Mouse (Mus musculus) midbrain, embryonic 12.5 days (tissue): ENCODE results near the gene AL732309.1. TPM values are rescaled to one million over a fixed set of nuclear protein-coding genes. Genes with fewer than 3 reads are reported as not detected.

Experiments
- ATAC-seq: fragments of 200-750 bp; cut with Nextera tagmentation; 2 replicates; pipeline ENCODE4 v1.8.0; 2017; ENCODE audit warnings: low read depth, moderate TSS enrichment, moderate library complexity; ENCODE audit not compliant: low FRiP score
- H3K27ac ChIP-seq: fragments of 300-500 bp; sonication (generic); replicated peaks from 2 replicates; pipeline ENCODE4 v1.5.1; 2016; ENCODE audit warnings: mild to moderate bottlenecking
- H3K27me3 ChIP-seq: fragments of 300-500 bp; sonication (generic); 2 replicates; pipeline ENCODE4 v1.6.1; 2016; ENCODE audit warnings: mild to moderate bottlenecking
- H3K36me3 ChIP-seq: fragments of 300-500 bp; sonication (generic); 2 replicates; pipeline ENCODE4 v1.6.1; 2016
- H3K4me1 ChIP-seq: fragments of 300-500 bp; sonication (generic); 2 replicates; pipeline ENCODE4 v1.6.1; 2016
- H3K4me2 ChIP-seq: fragments of 300-500 bp; sonication (generic); replicated peaks from 2 replicates; pipeline ENCODE4 v1.6.1; 2016; ENCODE audit warnings: mild to moderate bottlenecking, moderate library complexity
- H3K4me3 ChIP-seq: fragments of 300-500 bp; sonication (generic); 2 replicates; pipeline ENCODE4 v1.5.1; 2016; ENCODE audit warnings: mild to moderate bottlenecking
- H3K9ac ChIP-seq: fragments of 300-500 bp; sonication (generic); replicated peaks from 2 replicates; pipeline ENCODE4 v1.6.1; 2016; ENCODE audit warnings: mild to moderate bottlenecking, moderate library complexity
- H3K9me3 ChIP-seq: fragments of 300-500 bp; sonication (generic); 2 replicates; pipeline ENCODE4 v1.6.1; 2016; ENCODE audit warnings: mild to moderate bottlenecking
- WGBS: fragments of 180-500 bp; shearing (Covaris S2); methylation state at CpG from one replicate; pipeline ENCODE4 v1.1.7; 2016; 5-methylcytosine and 5-hydroxymethylcytosine counted together
- polyA plus RNA-seq: library from polyadenylated mRNA; unstranded; fragments of >200 nt; fragmentation: Nextera tagmentation; extraction: Ambion mirVana; gene quantifications from 2 replicates; pipeline ENCODE4 v1.2.1, GENCODE M21; 2016

The AL732309.1 gene
- polyA plus RNA-seq, 1 experiment from 2014 or later: 5.1 TPM

DNA sequence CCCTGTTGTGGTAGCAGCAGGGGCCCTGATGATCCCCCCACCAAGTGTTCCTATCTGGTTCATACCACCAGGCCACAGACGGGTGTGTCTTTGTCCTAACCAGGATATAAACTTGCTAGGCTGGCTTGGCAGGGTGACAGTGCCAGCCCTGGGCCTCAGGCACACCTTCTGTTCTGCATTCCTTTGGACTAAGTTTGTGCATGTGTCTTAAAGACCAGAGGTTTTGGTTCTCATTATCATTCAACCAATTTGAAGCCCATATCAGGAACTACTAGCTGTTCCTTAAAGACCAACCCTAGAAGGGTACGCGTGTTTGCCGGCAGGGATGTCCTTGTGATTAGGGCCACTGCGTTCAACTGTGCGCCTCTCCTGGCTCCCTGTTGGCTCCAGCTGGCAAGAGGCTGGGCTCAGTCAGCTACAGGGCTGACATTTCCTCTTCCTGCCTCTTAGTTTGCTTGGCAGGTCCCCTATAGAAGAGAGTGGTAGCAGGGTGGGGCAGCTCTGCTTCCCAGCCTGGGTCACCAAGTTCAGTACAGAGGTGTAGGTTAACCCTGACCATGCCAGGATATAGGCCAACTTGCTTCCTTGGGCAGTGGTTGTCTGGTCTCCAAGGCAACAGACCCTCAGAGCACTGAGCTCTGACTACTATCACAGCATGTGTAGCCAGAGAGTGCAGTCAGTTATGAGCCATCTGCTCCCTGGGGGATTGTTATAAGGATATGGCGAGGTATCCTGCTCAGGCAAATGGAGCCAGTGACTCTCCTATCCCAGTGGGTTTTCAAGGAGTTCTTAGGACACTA lies 40.4 kb upstream of the AL732309.1 start:
- H3K4me3 ChIP-seq: no peak overlapping the region
- no peak overlapping the region for H3K4me2 ChIP-seq
- no peak overlapping the region for H3K27ac ChIP-seq
- no peaks in the 10 kb centered on the region for H3K9me3 ChIP-seq
- H3K9ac ChIP-seq: no peak overlapping the region
- peaks cover 44% of the 10 kb centered on the region for H3K36me3 ChIP-seq
- 57% methylated on average over 7 of the region's 7 CpGs for WGBS
- H3K4me1 ChIP-seq: peaks cover 12% of the 10 kb centered on the region
- H3K27me3 ChIP-seq: peaks cover 43% of the 10 kb centered on the region
- no peak for ATAC-seq

DNA sequence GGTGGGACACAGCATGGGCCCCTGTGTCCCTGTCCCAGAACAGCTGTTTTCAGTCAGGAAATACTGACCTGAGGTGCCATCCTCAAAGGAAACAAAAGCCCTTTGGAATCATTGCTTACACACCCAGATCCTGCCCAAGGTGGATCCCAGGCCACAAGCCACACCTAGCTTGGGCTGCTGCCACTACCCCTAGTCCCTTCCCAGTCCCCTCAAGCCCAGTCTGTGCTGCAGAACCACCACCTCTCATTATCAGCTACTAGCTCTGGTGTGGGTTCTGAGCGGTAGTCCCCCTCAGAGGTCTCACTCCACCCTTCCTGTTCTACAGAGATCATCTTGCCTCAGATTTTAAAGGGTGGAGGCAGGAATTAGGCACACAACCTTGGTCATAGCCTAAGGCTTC lies 39.7 kb upstream of the AL732309.1 start:
- WGBS: 83% methylated on average over 1 of the region's 1 CpGs
- Histone ChIP-seq H3K4me3 (no peak overlapping the region), H3K36me3 (peaks cover 50% of the 10 kb centered on the region)

DNA sequence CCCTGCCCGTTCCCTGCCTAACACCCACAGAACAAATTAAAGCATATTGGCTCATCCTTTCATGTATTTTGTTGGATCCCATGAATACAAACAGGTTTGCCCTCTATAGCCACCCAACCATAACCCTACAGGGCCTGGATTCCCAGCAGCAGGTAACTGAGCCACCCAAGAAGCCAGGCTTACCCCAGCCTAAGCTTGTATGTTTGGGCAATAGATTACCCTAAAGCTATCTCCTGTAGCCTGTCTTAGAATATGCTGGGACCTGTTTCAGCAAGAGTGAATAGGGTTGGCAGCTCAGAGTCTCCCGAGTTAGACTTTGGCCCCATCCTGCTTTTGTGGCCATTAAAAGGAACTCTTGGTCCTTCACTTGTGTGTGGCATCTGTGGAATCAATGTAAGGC lies 38.9 kb upstream of the AL732309.1 start:
- no peak overlapping the region for H3K4me2 ChIP-seq
- H3K27ac ChIP-seq: no peak overlapping the region
- H3K4me3 ChIP-seq: no peak overlapping the region
- no peak overlapping the region for H3K9ac ChIP-seq
- no peak for ATAC-seq
- H3K36me3 ChIP-seq: peaks cover 58% of the 10 kb centered on the region
- peaks cover 8% of the 10 kb centered on the region; the same call in 1 of the 2 replicates for H3K4me1 ChIP-seq
- peaks cover 28% of the 10 kb centered on the region for H3K27me3 ChIP-seq
- no peaks in the 10 kb centered on the region for H3K9me3 ChIP-seq
- 91% methylated on average over 2 of the region's 2 CpGs for WGBS

More for the DNA sequence above, 39.7 kb upstream of the AL732309.1 start:
- Histone ChIP-seq H3K27me3 (peaks cover 36% of the 10 kb centered on the region), H3K4me1 (peaks cover 8% of the 10 kb centered on the region; the same call in 1 of the 2 replicates), H3K4me2 (no peak overlapping the region), H3K9me3 (no peaks in the 10 kb centered on the region), H3K9ac (no peak overlapping the region), H3K27ac (no peak overlapping the region)
- no peak for ATAC-seq

DNA sequence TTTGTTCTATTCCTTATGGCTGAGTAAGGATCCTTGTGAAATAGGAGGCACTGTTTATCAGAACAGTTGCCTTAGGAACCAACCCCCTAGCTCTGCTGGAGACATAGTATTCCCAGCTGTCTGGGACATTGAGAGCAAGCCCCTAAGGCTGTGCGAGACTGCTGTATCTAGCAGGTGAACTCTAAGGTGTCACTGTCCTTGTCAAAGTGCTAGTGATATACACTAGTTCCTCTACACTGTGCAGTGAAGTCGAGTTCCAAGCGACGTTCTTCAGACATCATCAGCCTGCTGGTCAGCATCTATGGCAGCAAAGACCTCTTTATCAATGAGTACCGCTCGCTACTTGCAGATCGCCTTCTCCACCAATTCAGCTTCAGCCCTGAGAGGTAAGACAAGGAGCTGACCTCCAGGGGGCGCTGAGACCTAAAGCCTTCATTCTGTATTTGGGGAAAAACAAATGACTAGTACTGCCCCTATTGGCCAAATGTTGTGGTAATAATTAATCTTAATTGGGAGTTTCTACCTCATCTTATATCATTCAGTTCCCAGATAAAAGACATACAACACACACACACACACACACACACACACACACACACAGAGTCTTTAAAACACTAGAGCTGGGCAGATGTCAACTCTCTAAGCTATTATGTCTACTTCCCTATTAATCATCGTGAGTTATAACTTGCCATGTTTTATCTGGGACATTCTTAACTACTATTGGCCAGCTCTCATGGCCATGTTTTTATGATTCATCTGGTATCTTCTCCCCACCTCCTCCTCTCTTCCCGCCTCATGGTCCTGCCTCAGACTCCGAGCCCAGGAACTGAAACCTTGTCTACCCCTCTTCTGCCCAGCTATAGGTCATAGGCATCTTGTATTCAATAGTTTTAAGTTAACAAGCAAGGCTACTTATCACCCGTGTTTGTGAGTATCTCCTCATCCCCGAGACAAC lies 32.5 kb upstream of the AL732309.1 start:
- H3K27ac ChIP-seq: no peak overlapping the region
- H3K9me3 ChIP-seq: no peaks in the 10 kb centered on the region
- WGBS: 63% methylated on average over 13 of the region's 13 CpGs
- H3K9ac ChIP-seq: no peak overlapping the region
- H3K27me3 ChIP-seq: no peaks in the 10 kb centered on the region
- peaks cover 98% of the 10 kb centered on the region for H3K36me3 ChIP-seq
- ATAC-seq: no peak
- no peak overlapping the region for H3K4me3 ChIP-seq
- no peak overlapping the region for H3K4me2 ChIP-seq
- no peaks in the 10 kb centered on the region for H3K4me1 ChIP-seq

DNA sequence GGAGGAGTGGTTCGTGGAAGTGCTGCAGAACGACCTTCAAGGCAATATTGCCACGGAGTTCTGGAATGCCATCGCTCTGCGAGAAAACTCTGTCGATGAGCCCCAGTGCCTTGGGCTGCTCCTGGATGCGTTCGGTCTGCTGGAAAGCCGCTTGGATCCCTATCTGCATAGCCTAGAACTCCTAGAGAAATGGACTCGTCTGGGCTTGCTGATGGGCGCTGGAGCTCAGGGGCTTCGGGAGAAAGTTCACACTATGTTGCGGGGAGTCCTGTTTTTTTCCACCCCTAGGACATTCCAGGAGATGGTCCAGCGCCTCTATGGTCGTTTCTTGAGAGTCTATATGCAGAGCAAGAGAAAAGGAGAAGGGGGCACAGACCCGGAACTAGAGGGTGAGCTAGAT lies 26.3 kb upstream of the AL732309.1 start:
- 40% methylated on average over 16 of the region's 16 CpGs for WGBS
- Histone ChIP-seq H3K4me2 (peak overlapping the region; percentile 95), H3K9me3 (no peaks in the 10 kb centered on the region), H3K27ac (peak overlapping the region; percentile 78; the same call in 1 of the 2 replicates), H3K36me3 (peaks cover 64% of the 10 kb centered on the region), H3K4me1 (peaks cover 24% of the 10 kb centered on the region), H3K9ac (peak overlapping the region; percentile 84), H3K4me3 (peak overlapping the region; percentile 93), H3K27me3 (no peaks in the 10 kb centered on the region)
- no peak for ATAC-seq

DNA sequence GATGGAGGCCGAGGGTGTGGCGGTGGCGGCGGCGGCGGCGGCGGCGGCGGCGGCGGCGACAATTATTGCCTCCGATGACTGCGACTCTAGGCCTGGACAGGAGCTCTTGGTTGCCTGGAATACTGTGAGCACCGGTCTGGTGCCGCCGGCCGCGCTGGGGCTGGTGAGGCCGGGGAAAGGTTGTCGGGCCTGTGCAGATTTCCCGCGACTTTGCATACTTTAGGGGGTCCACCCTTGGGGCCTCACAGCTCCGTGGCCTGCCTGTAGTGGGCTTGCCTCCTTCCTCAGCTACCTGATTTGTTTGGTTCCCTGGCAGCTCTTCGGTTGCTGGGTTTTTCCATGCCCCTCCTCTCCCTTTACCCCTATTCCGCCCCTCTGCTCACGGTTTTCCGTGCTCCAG lies 25.9 kb upstream of the AL732309.1 start:
- Histone ChIP-seq H3K27me3 (no peaks in the 10 kb centered on the region), H3K4me2 (peak overlapping the region; percentile 95), H3K9ac (peak overlapping the region; percentile 84), H3K9me3 (no peaks in the 10 kb centered on the region), H3K27ac (peak overlapping the region; percentile 78), H3K36me3 (peaks cover 59% of the 10 kb centered on the region), H3K4me3 (peak overlapping the region; percentile 93), H3K4me1 (peaks cover 29% of the 10 kb centered on the region)
- under 1% methylated on average over 28 of the region's 29 CpGs for WGBS
- ATAC-seq: peak; percentile 71

DNA sequence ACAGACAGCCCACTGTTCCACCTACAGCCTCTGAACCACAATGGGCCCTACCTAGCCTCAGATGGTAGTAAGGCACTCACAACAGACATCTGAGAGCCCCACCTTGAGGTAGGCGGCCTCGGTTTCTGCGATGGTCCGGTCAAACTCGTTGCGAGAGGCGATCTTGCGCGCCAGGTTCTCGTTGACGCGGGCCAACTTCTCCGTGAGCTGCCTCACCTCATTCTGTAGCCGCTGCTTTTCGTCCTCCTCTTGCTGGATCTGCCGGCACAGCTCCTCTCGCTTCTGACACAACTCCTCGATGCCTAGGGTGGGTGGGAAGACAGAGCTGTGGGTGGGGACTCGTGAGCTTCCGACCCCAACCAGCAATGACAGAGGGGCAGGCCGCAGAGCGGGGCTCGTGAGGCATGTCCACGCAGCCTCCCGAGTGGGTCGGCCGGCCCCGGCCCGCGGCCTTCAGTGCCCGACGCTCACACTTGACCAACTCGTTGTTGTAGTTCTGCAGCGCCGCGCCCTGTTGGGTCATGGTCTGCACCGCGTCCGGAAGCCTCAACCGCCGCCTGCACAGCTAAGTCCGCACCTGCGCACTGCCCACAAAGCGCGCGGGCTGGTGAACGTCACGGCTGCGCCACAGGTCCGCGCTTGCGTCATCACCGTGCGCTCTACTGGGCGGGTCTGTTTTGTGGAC lies 25.3 kb upstream of the AL732309.1 start, which contains the start of the genes Ssna1 and Anapc2:
Ssna1 (minus strand) TSS at position 612 of the 685 bp plus-strand sequence.
Anapc2 (plus strand) TSS at position 652 of the 685 bp plus-strand sequence.
- no peaks in the 10 kb centered on the region for H3K9me3 ChIP-seq
- WGBS: under 1% methylated on average over 55 of the region's 55 CpGs
- peak within 1 kb of the TSS; percentile 95 for H3K4me2 ChIP-seq
- H3K36me3 ChIP-seq: peaks cover 54% of the 10 kb centered on the region
- H3K4me3 ChIP-seq: peak within 1 kb of the TSS; percentile 93
- peak within 1 kb of the TSS; percentile 84 for H3K9ac ChIP-seq
- ATAC-seq: peak; percentile 97
- H3K27me3 ChIP-seq: no peaks in the 10 kb centered on the region
- H3K4me1 ChIP-seq: peaks cover 33% of the 10 kb centered on the region
- peak within 1 kb of the TSS; percentile 78 for H3K27ac ChIP-seq

DNA sequence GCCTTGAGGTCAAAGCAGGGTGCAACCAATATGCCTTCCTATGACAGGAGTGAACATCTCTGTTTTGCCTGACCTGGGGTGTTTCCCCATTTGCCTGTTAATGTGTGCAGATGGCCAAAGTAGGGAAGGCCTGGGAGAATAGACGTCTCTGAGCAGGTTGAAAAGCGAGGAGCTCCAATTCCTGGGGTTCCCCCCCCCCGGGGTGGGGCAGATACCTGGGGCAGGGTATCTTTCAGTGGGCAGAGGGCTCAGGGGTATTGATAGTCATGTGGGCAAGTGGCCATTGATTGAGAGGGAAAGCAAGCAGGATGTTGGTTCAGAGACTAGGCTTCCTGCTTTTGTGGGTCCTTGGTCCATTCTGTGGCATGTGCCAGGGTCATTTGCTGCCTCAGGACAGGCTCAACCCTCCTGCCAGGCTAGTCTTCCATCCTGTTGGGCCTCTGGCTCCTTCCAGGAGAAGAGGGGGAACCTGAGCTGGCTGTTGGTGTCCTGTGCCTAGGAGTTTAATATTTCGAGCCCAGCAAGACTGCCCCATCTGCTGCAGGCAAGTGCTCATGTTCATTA lies 21.2 kb upstream of the AL732309.1 start:
- no peak overlapping the region for H3K9ac ChIP-seq
- ATAC-seq: no peak
- no peak overlapping the region for H3K4me2 ChIP-seq
- peaks cover 62% of the 10 kb centered on the region for H3K4me1 ChIP-seq
- WGBS: 73% methylated on average over 4 of the region's 4 CpGs
- H3K27me3 ChIP-seq: peaks cover 29% of the 10 kb centered on the region
- no peak overlapping the region for H3K27ac ChIP-seq
- H3K9me3 ChIP-seq: no peaks in the 10 kb centered on the region
- no peak overlapping the region for H3K4me3 ChIP-seq
- H3K36me3 ChIP-seq: peaks cover 16% of the 10 kb centered on the region; the same call in 1 of the 2 replicates

DNA sequence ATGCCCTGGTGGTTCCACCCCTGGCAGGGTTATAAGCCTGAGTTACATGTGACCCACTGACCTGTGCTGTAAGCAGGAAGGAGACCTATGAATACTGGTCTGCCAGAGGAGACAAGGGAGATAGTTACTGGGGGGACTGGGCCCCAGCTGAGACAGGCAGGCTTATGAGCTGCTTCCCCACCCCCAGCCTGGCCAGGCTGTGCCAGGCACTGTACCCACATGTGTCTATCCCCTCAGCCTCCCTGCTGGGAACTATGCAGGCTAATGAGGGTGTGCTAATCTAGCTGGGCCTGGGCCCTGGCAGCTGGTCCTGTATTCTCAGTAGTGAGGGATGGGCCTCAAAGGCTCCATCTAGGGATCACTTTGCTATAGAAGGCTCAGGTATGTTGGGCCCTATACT lies 20.6 kb upstream of the AL732309.1 start:
- ATAC-seq: no peak
- Histone ChIP-seq H3K4me1 (peaks cover 63% of the 10 kb centered on the region), H3K36me3 (peaks cover 16% of the 10 kb centered on the region; the same call in 1 of the 2 replicates), H3K27me3 (peaks cover 30% of the 10 kb centered on the region), H3K4me3 (no peak overlapping the region), H3K27ac (no peak overlapping the region), H3K9ac (0 out of 2 replicates have a peak overlapping the region, but pooled peaks have one; percentile 31), H3K9me3 (no peaks in the 10 kb centered on the region), H3K4me2 (no peak overlapping the region)

DNA sequence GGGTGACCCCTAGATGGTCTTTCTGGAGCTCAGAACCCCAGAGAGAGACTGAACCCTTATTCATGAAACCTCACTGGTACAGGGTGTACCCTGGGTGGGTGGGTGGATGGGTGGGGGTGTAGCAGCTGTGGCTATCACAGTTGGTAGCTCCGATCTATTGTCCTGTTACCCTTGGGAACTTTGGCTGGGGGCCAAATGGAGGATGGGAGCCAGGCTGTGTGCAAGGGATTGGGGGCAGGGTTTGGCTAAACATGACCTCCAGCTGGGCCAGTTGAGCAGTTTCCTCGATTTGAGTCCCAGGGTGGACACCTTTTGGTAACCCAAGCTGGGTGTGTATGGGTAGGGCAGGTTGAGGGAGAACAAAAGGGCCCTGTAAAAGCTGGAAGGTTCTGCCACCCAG lies 20.1 kb upstream of the AL732309.1 start:
- H3K4me2 ChIP-seq: peak overlapping the region; percentile 21; the same call in 1 of the 2 replicates
- peak overlapping the region; percentile 31; the same call in 1 of the 2 replicates for H3K9ac ChIP-seq
- 55% methylated on average over 2 of the region's 2 CpGs for WGBS

More for the DNA sequence above, 20.1 kb upstream of the AL732309.1 start:
- Histone ChIP-seq H3K4me1 (peaks cover 66% of the 10 kb centered on the region), H3K36me3 (peaks cover 16% of the 10 kb centered on the region; the same call in 1 of the 2 replicates), H3K27me3 (peaks cover 30% of the 10 kb centered on the region), H3K27ac (no peak overlapping the region), H3K4me3 (no peak overlapping the region), H3K9me3 (no peaks in the 10 kb centered on the region)
- no peak for ATAC-seq
